Mouse (Mus musculus): Measurements from ENCODE around the gene Gnaq.

Gene Gnaq

DNA sequence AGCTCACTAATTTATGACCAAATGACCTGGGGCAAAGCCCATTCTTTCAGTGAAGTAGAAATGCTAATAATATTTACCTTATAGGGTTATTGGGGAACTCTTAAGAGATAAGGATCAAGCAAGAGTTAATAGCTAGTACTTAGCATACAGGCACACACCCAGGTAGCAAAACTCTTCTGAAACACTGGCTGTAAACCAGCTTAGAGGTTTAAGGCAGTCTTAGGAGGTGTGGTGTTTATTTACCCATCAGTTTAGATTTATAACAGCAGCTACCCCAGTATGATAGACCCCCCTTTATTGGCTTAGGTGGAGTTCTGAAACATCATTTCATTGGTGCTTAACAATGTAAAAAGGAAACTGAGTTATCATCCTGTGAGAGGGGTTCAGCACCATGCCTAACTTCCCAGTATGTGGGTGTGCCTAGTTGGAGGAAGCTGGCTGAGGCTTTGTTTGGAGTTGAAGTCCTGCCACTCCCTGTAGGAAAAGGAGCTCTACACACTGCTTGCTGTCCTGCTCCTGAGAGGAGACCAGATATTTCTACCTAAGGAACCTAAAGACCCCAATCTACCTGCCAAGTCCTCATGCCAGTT is 126.2 kb downstream of the Gnaq start:
- no peak for TF ChIP-seq GATA4 (IDR thresholded peaks at IDR 0.05; ENCODE audit: insufficient replicate concordance, low read length)

DNA sequence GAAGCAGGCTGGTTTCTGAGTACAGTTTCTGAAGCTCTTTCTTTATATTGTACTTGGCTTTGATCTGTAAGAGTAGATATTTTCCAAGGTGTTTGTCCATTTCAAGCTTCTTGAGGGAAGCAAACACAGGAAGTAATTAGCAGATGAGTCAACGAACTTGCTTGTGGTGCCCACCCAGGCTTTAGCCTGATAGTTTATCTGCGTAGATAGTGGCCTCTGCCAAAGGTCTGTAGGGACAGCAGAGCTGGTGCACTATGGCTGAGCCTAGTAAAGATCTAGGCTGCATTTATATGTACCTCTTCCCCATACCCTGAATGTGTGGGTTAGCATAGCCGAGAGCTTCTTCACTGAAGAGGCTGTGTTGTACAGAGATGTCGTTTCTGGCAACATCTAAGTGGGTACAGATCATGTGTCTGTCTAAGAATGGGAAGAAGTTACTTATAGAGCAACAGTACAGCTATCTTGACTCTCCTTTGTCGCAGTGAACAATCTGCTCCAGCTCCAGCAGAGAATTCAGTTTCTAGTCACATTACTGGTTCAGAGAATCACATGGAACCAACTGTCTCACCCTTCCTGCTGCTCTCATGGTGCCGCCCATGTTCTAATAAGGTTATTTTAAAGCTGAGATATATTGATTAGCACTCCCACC is 127.3 kb downstream of the Gnaq start:
- no peak for TF ChIP-seq GATA4 (IDR thresholded peaks at IDR 0.05; ENCODE audit: insufficient replicate concordance, low read length)

DNA sequence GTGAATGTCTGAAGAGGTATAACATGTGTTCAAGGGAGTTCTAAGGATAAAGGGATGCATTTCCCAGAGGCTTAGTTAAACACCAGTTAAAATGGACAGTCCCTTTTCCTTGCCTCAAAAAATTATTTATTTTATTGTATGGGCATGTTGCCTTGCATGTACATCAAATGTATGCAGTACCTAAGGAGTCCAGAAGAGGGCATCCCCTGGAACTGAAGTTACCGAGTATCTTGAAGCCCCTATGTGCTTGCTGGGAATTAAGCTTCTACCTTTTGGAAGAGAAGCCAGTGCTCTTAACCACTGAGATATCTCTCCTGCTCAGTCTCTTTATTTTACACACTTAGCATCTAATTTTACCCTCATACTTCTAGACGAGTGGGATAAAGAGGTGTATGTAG is 127.8 kb downstream of the Gnaq start:
- no peak for TF ChIP-seq GATA4 (IDR thresholded peaks at IDR 0.05; ENCODE audit: insufficient replicate concordance, low read length)

- no peak for TF ChIP-seq GATA4 (IDR thresholded peaks at IDR 0.05; ENCODE audit: insufficient replicate concordance, low read length)
These were observed 128.3 kb downstream of the Gnaq start for GRCm38 (mm10) chr19:16260973-16261372.

DNA sequence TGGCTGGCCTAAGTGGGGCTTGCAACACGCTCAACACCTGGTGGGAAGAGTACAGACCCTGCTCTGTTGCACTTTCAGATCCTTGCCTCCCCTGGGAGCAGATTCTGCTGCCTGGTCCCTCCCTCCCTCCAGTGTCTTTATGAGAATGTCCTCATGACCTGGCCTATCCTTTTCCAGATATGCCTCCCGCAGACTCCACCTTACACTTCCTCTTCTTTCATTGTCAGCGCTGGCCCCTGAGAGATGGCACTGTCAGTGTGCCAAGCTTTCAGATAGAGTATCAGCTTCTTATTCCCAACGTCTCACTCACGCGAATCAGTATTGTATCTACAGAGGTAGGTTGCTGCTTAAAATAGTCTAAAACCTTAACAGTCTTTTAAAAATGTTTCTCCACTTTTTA is 129.0 kb downstream of the Gnaq start:
- no peak for TF ChIP-seq GATA4 (IDR thresholded peaks at IDR 0.05; ENCODE audit: insufficient replicate concordance, low read length)

DNA sequence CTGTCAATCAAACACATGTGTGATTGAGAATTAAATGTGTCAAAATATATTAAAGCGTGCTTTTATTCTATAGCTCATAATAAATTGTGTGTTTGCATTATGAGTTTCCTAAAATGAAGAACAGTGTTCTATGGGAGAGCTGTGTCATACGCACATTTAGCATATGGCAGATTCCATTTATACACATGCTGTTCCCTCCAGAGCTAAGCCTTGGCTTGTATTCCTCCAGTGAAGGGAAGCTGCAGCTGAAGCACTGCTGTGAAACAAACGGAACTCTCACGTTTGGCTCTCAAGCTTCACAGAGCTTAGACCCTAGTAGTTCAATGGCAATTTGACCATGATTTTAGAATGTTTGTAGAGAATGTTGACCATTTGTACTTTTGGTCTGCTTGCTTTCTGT is 129.7 kb downstream of the Gnaq start:
- TF ChIP-seq GATA4 (IDR thresholded peaks at IDR 0.05; ENCODE audit: insufficient replicate concordance, low read length): no peak

DNA sequence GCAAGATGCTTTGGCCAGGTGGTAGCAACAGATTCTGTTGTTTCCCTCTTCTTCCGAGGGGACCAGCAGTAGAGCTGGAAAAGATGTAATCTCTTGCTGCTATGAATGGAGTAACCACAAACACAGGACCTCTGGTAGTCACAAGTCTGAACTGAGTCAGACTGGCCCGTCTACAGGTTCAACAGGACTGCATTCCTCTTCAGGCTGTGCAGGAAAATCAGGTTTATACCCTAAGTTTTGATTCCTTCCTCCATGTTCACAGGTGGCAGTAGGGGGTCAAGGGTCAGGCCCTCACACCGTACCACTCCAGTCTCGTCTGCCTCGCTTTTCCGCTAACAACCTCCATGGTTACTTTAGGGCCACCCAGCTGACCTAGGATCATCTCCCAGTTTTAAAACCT is 137.6 kb downstream of the Gnaq start:
- no peak for TF ChIP-seq GATA4 (IDR thresholded peaks at IDR 0.05; ENCODE audit: insufficient replicate concordance, low read length)

DNA sequence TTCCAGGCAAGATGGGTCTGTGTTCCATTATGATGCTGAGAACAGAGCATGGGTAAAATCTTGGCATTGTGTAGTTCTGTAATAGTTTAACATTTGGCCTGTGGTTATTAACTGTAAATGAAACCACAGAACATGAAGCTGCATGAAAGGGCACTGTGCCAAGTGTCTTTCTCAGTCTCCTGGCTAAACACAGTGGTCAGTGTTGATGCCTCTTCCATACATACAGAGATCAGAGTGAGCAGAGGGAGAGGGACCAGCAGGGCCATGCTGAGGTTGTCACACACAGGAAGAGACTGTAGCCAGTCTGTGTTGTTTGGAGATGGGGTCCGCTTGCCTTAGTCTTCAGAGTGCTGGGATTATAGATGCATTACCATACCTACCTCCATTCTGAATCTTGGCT is 138.4 kb downstream of the Gnaq start:
- no peak for TF ChIP-seq GATA4 (IDR thresholded peaks at IDR 0.05; ENCODE audit: insufficient replicate concordance, low read length)

DNA sequence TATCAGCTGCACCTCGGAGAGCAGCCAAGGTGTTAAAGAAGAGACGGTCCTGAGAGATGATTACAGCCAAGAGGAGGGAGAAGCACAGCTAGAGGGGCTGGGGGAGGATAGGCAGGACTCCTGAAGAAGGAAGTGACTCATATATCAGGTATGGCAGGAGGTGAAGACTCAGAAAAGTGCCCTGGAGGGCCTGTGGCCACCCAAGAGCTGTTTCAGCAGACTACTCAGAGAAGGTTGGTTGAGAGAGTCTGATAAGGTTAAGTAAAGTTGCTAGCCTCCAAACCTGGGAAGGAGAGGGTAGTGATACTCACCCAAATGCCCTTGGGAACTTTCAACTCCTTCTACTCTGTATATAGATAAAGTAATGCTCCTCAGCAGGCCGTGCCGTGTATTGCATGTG is 140.4 kb downstream of the Gnaq start:
- no peak for TF ChIP-seq GATA4 (IDR thresholded peaks at IDR 0.05; ENCODE audit: insufficient replicate concordance, low read length)

DNA sequence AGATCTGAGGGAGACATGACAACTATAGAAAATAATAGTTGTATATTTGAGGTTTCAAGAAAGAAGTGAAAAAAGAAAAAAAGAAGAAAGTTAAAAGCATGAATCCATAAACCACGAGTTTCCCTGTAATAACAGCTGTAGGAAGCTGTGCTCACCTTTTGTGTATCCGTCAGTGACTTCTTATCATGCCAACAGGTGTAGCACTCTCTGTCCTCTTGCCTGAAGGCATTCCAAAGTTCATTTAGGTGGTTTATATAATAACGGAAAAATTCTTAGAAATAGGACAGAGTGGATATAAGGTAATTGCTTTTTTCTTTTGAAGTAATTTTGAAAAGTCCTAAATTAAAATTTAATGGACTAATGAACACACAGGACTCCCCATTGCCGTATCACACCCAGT is 147.6 kb downstream of the Gnaq start:
- TF ChIP-seq GATA4 (IDR thresholded peaks at IDR 0.05; ENCODE audit: insufficient replicate concordance, low read length): no peak

DNA sequence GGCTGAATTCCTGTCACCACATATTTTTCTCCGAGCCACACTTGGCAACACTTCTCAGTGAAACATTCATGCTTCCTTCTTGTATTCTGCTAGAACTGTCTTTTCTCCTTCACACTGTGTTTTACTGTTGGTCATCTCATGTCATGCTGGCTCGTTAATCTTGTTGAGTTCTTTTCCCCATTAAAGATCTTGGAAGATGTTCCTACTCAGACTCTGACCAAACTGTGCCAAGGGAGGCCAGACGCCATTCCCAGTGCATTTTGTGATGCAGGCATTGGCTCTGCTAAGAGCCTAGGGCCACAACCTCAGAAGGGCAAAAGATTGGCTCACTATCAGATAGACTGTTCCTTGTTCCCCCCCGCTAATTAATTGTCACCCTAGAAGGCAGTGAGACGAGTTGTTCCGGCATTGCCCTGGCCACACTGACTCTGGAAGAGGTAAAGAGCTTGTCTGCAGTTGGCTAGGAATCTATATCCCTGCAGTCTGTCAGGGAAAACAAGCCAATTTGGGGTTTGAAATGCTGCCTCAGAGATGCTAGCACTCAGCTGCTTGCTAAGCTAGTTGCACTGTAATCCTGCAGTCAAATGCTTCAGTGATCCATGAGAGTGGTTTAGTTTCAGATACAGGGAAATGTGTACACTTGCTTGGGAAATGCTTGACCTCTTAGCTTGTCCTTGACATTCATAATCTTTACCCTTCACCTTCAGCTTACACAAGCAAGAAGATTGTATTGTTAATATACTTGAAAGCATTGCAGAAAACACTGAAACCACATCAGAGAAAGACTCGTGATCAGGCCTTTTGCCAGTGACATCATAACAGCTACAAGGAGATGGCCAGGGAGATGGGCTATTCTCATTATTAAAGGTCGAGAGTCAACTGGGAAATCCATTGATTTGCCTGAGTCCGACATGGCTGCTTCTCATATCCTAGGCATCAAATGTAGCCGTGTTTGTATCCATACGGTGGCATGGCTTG is 152.7 kb downstream of the Gnaq start:
- TF ChIP-seq GATA4 (IDR thresholded peaks at IDR 0.05; ENCODE audit: insufficient replicate concordance, low read length): no peak

- peak; percentile 72; the same call in 1 of the 2 replicates for TF ChIP-seq GATA4 (IDR thresholded peaks at IDR 0.05; ENCODE audit: insufficient replicate concordance, low read length)
These were observed 154.0 kb downstream of the Gnaq start for GRCm38 (mm10) chr19:16286451-16287175.

DNA sequence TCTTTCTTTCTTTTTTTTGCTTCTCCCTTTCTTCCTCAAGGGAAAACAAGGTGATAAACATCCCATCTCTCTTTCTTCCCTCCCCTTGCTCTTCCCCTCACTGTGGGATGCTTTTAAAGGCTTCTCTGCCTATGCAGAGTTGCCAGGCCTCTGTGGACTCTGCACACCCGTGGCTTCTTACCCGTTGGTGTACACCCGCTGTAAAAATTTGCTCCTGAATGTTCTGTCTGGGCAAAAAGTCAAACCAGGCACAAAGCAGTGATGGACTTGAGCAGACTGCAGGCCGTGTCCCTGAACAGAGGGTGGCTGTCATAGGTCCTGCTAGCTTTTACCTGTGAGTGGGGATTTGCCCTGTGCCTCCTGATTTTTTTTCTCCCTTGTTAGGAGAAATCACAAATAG is 154.7 kb downstream of the Gnaq start:
- no peak for TF ChIP-seq GATA4 (IDR thresholded peaks at IDR 0.05; ENCODE audit: insufficient replicate concordance, low read length)

DNA sequence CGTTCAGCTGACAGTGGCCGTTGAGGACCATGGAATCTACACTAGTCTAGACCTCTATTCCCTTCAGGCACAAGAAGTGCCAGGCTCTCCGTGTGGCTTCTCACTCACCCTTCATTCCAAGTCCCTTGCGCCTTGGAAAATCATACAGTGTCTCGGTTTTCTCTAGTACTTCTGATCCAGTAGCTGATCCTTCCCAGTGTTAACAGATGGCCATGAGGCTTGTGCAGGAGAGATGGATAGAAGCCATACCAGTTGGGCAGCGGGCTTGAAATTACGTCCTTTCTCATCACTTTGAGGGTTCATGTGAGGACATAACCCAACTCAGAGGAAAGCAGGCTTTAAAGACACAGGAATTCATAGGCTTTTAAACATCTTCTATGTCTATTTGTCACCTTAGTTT is 155.3 kb downstream of the Gnaq start:
- no peak for TF ChIP-seq GATA4 (IDR thresholded peaks at IDR 0.05; ENCODE audit: insufficient replicate concordance, low read length)

DNA sequence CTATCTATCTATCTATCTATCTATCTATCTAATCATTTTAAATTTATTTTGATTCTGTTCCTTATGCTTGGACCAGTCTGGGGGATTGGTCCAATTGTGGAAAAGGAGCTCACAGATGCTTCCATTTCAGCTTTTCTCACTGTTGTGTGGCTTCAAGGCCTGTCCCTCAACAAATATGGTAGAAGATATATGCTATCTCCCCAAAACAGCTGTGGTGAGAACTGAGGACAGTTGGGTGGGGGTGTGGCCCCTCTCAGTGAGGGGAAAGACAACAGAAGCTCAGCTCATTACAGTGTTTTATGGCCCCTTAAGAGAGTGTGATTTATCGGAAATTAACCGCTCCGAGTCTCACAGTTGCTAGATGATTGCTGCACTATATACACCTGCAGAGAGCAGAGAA is 158.5 kb downstream of the Gnaq start:
- no peak for TF ChIP-seq GATA4 (IDR thresholded peaks at IDR 0.05; ENCODE audit: insufficient replicate concordance, low read length)

Data from liver, adult (tissue).